Mouse (Mus musculus) testis, postnatal 14 days (tissue): ENCODE data around the gene 4933430I17Rik.
"Not testable (repeated sequence)": the region's sequence is repeated elsewhere in the genome, so short reads cannot be mapped to it uniquely, and the experiment has no call there.

Source experiments
- DNase-seq: peaks from one replicate; pipeline ENCODE4 v3.0.0; 2021; ENCODE audit warnings: low spot score

Gene 4933430I17Rik

GRCm38 (mm10) chr4:62524651-62525488 lies at the start of gene 4933430I17Rik, which contains the start of gene Pole3:
TSS of gene 4933430I17Rik (plus strand) at chr4:62525369.
TSS of gene Pole3 (minus strand) at chr4:62525068.
- peak; percentile 98 for DNase-seq

GRCm38 (mm10) chr4:62475793-62476192 lies 49.4 kb upstream of the 4933430I17Rik start:
- DNase-seq = no peak

GRCm38 (mm10) chr4:62477542-62478244 lies 47.5 kb upstream of the 4933430I17Rik start:
- no peak for DNase-seq

GRCm38 (mm10) chr4:62479593-62479936 lies 45.6 kb upstream of the 4933430I17Rik start:
- not testable (repeated sequence) for DNase-seq

DNA sequence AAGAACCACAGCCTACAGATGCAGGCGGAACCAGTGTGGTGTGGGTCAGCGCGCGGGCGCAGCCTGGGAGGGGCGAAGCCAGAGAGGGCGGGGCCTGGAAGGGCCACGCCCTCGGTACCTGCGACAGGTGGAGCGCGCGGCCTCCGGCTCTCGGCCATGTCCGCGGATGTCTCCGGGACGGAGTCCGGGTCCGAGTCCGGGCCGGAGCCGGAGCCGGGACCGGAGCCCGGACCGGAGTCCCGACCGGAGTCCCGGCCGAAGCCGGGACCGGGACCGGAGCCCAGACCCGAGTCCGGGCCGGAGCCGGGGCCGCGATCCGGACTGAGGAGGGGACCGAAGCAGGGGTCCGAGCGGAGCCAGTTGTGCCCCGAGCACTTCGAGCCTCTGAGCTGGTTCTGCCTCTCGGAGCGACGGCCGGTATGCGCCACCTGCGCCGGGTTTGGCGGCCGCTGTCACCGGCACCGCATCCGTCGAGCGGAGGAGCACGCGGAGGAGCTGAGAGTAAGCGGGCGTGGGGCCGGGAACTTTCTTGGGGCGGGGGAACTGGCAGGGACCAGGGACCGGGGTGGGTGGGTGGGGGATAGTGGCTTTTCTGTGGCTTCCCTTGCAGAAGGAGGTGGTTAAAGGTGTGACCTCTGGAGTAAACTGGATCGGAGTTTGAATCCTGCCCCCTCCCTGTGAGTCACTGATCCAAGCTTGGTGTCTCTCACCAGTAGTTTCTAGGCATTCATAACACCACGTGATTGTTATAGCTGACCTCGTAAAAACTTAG lies 45.0 kb upstream of the 4933430I17Rik start, which contains the start of gene Bspry:
TSS of gene Bspry (plus strand) at position 117 of the 772 bp plus-strand sequence.
- peak; percentile 68 for DNase-seq

DNA sequence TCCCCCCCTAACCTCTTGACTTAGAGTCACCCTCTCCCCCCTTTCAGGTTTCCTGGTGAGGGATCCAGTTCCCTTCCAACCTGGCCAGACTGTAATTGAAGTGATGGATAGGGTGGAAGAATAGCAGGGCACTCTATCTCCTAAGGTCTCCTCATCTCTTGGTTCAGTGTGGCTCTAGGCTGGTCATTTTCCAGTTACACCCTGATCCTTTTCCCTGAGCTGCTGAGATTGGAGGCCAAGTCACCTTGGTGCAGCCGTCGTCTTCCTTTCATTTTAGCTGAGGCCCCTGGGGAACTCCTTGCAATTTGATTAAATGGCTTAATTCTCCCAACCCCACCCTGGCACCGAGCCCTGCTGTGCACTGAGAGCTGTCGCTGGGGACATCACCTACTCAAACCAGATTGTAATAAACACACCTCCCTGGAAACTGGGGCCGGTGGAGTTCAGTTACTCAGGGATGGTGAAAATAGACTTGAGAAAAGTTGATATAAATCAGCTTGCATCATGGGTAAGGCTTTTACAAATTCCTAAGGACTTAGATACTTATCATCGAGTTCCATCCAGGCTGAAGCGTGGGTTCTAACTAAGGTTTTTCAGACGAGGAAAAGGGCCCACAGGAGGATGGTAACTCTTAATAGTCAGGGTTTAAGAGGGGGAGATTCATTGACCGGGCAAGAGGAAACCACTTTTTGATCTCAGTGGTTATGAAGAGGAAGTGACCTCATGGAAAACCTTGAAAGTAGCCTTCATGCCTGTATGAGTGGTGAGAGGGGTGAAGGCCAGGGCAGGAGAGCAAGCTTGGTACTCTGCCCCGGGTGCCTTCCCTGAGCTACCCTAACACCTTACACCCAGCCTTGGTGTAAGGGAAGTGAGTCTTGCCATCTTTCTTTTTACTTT lies 44.2 kb upstream of the 4933430I17Rik start:
- DNase-seq = no peak

GRCm38 (mm10) chr4:62484928-62485327 lies 40.2 kb upstream of the 4933430I17Rik start:
- DNase-seq = no peak

- no peak for DNase-seq
These were observed 39.6 kb upstream of the 4933430I17Rik start for GRCm38 (mm10) chr4:62485450-62486161.

- no peak for DNase-seq
These were observed 38.9 kb upstream of the 4933430I17Rik start for GRCm38 (mm10) chr4:62486162-62486696.

DNA sequence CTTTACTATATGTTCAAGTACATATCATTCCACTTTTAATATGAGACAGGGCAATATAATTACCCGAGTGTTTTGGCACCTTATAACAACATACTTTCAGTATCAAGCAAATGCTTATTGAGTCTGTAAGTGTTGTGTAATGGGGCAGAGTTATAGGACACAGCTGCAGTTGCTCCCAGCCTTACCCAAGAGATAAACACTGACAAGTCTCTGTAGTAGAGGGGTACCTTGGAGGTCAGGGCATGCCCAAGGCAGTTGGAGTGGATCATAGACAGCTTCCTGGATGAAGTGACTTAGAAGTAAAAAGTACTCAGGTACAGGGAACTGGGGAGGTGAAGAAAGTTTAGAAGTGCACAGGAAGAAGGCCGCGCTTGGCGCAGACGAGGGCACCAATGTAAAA lies 38.0 kb upstream of the 4933430I17Rik start:
- no peak for DNase-seq

GRCm38 (mm10) chr4:62487914-62488313 lies 37.3 kb upstream of the 4933430I17Rik start:
- DNase-seq = no peak

GRCm38 (mm10) chr4:62492682-62493081 lies 32.5 kb upstream of the 4933430I17Rik start:
- no peak for DNase-seq

- no peak for DNase-seq
These were observed 30.9 kb upstream of the 4933430I17Rik start for GRCm38 (mm10) chr4:62494230-62494629.

DNA sequence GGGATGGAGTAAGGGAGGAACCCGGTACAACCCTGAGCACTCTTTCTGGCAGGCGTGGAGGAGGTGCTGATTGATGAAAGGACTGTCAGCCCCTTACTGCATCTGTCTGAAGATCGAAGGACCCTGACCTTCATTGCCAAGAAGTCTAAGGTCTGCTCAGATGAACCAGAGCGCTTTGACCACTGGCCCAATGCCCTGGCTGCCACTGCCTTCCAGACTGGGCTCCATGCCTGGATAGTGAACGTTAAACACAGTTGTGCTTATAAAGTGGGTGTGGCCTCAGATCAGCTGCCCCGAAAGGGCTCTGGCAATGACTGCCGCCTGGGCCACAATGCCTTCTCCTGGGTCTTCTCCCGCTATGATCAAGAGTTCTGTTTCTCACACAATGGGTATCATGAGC lies 29.2 kb upstream of the 4933430I17Rik start:
- DNase-seq = no peak

- DNase-seq = peak; percentile 71
These were observed 28.4 kb upstream of the 4933430I17Rik start for GRCm38 (mm10) chr4:62496815-62497214.

- no peak for DNase-seq
These were observed 24.4 kb upstream of the 4933430I17Rik start for GRCm38 (mm10) chr4:62500799-62501198.

GRCm38 (mm10) chr4:62501534-62501933 lies 23.6 kb upstream of the 4933430I17Rik start:
- DNase-seq = no peak

- peak; percentile 88 for DNase-seq
These were observed 23.0 kb upstream of the 4933430I17Rik start for GRCm38 (mm10) chr4:62501964-62502732.

DNA sequence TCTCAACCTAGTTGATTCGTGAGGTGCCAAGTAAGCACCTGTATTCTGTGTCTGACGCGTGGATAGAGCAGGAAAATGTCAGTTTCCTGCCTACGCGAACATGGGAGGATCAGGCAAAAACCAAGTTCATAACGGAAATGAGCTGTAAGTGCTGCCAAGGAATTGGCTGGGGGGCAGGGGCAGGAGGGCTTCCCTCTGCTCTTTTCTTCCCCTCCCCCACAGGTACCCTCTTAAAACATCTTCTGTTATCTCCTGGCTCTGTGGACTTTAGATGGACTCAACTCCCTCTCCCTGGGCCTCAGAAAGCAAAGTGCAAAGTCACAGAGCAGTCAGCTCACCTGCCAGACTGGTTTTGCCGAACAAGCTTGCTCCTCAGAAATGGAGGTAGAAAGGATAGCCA lies 22.2 kb upstream of the 4933430I17Rik start:
- no peak for DNase-seq
